Mouse (Mus musculus): Measurements from ENCODE around the gene Pgam2. TPM values are rescaled to one million over a fixed set of nuclear protein-coding genes. Genes with fewer than 3 reads are reported as not detected.
A peak's percentile ranks its signal among the peaks of the same experiment; 100 is the strongest.

Gene Pgam2
- polyA plus RNA-seq, 1 experiment from 2014 or later: 17.4 TPM

GRCm38 (mm10) chr11:5801511-5801910, 2.0 kb downstream of the Pgam2 start:
- DNase-seq (ENCODE audit: low spot score) (peak; percentile 8), ATAC-seq (ENCODE audit: insufficient read depth, low FRiP score, low TSS enrichment) (no peak)
- Histone ChIP-seq H3K27me3 (ENCODE audit: control insufficient read depth, insufficient read depth, low read length) (no peaks in the 10 kb centered on the region), H3K9ac (ENCODE audit: low read length) (no peak overlapping the region), H3K9me3 (ENCODE audit: control insufficient read depth, low read length) (no peaks in the 10 kb centered on the region), H3K4me1 (ENCODE audit: control insufficient read depth, insufficient read depth, low read length) (no peaks in the 10 kb centered on the region), H3K4me3 (ENCODE audit: low read depth, low read length) (no peak overlapping the region), H3K27ac (ENCODE audit: low read depth, low read length) (no peak overlapping the region), H3K36me3 (ENCODE audit: control insufficient read depth, insufficient read depth, low read length) (peaks cover 17% of the 10 kb centered on the region), H3K4me2 (ENCODE audit: low read depth) (no peak overlapping the region)
- WGBS: 92% methylated on average over 16 of the region's 16 CpGs

GRCm38 (mm10) chr11:5799621-5800490, 3.7 kb downstream of the Pgam2 start:
- DNase-seq (ENCODE audit: low spot score) (peak; percentile 0), ATAC-seq (ENCODE audit: insufficient read depth, low FRiP score, low TSS enrichment) (no peak)
- Histone ChIP-seq H3K4me2 (ENCODE audit: low read depth) (no peak overlapping the region), H3K36me3 (ENCODE audit: control insufficient read depth, insufficient read depth, low read length) (peaks cover 26% of the 10 kb centered on the region), H3K4me3 (ENCODE audit: low read depth, low read length) (no peak overlapping the region), H3K27me3 (ENCODE audit: control insufficient read depth, insufficient read depth, low read length) (no peaks in the 10 kb centered on the region), H3K4me1 (ENCODE audit: control insufficient read depth, insufficient read depth, low read length) (no peaks in the 10 kb centered on the region), H3K9ac (ENCODE audit: low read length) (no peak overlapping the region), H3K27ac (ENCODE audit: low read depth, low read length) (no peak overlapping the region), H3K9me3 (ENCODE audit: control insufficient read depth, low read length) (no peaks in the 10 kb centered on the region)
- WGBS: 92% methylated on average over 17 of the region's 17 CpGs

- no peak overlapping the region for H3K4me3 ChIP-seq (ENCODE audit: low read depth, low read length)
- H3K9me3 ChIP-seq (ENCODE audit: control insufficient read depth, low read length): no peaks in the 10 kb centered on the region
- peaks cover 28% of the 10 kb centered on the region for H3K36me3 ChIP-seq (ENCODE audit: control insufficient read depth, insufficient read depth, low read length)
- H3K27me3 ChIP-seq (ENCODE audit: control insufficient read depth, insufficient read depth, low read length): no peaks in the 10 kb centered on the region
- no peak overlapping the region for H3K27ac ChIP-seq (ENCODE audit: low read depth, low read length)
- DNase-seq (ENCODE audit: low spot score) (no peak), ATAC-seq (ENCODE audit: insufficient read depth, low FRiP score, low TSS enrichment) (no peak)
- 93% methylated on average over 5 of the region's 5 CpGs for WGBS
- H3K9ac ChIP-seq (ENCODE audit: low read length): no peak overlapping the region
- no peak overlapping the region for H3K4me2 ChIP-seq (ENCODE audit: low read depth)
- H3K4me1 ChIP-seq (ENCODE audit: control insufficient read depth, insufficient read depth, low read length): no peaks in the 10 kb centered on the region
Observed at GRCm38 (mm10) chr11:5797928-5798327, 5.6 kb downstream of the Pgam2 start.

- H3K27ac ChIP-seq (ENCODE audit: low read depth, low read length): no peak overlapping the region
- H3K4me1 ChIP-seq (ENCODE audit: control insufficient read depth, insufficient read depth, low read length): no peaks in the 10 kb centered on the region
- H3K9ac ChIP-seq (ENCODE audit: low read length): no peak overlapping the region
- DNase-seq (ENCODE audit: low spot score) (no peak), ATAC-seq (ENCODE audit: insufficient read depth, low FRiP score, low TSS enrichment) (no peak)
- H3K27me3 ChIP-seq (ENCODE audit: control insufficient read depth, insufficient read depth, low read length): no peaks in the 10 kb centered on the region
- no peak overlapping the region for H3K4me2 ChIP-seq (ENCODE audit: low read depth)
- no peaks in the 10 kb centered on the region for H3K9me3 ChIP-seq (ENCODE audit: control insufficient read depth, low read length)
- WGBS: 91% methylated on average over 11 of the region's 11 CpGs
- peaks cover 28% of the 10 kb centered on the region for H3K36me3 ChIP-seq (ENCODE audit: control insufficient read depth, insufficient read depth, low read length)
- H3K4me3 ChIP-seq (ENCODE audit: low read depth, low read length): no peak overlapping the region
Observed at GRCm38 (mm10) chr11:5797371-5797770, 6.2 kb downstream of the Pgam2 start.

- H3K9me3 ChIP-seq (ENCODE audit: control insufficient read depth, low read length): no peaks in the 10 kb centered on the region
- WGBS: 90% methylated on average over 15 of the region's 15 CpGs
- no peak overlapping the region for H3K4me2 ChIP-seq (ENCODE audit: low read depth)
- peaks cover 30% of the 10 kb centered on the region for H3K36me3 ChIP-seq (ENCODE audit: control insufficient read depth, insufficient read depth, low read length)
- ATAC-seq (ENCODE audit: insufficient read depth, low FRiP score, low TSS enrichment): no peak
- no peak overlapping the region for H3K4me3 ChIP-seq (ENCODE audit: low read depth, low read length)
- no peaks in the 10 kb centered on the region for H3K27me3 ChIP-seq (ENCODE audit: control insufficient read depth, insufficient read depth, low read length)
- H3K27ac ChIP-seq (ENCODE audit: low read depth, low read length): no peak overlapping the region
- DNase-seq (ENCODE audit: low spot score): no peak
- no peak overlapping the region for H3K9ac ChIP-seq (ENCODE audit: low read length)
- no peaks in the 10 kb centered on the region for H3K4me1 ChIP-seq (ENCODE audit: control insufficient read depth, insufficient read depth, low read length)
Observed at GRCm38 (mm10) chr11:5796939-5797338, 6.6 kb downstream of the Pgam2 start.

- no peak for DNase-seq (ENCODE audit: low spot score)
- whole genome bisulfite sequencing: 94% methylated on average over 7 of the region's 7 CpGs
Observed at GRCm38 (mm10) chr11:5795706-5796105, 7.8 kb downstream of the Pgam2 start.

GRCm38 (mm10) chr11:5795290-5795689, 8.2 kb downstream of the Pgam2 start:
- H3K36me3 ChIP-seq (ENCODE audit: control insufficient read depth, insufficient read depth, low read length): peaks cover 29% of the 10 kb centered on the region
- H3K9me3 ChIP-seq (ENCODE audit: control insufficient read depth, low read length): no peaks in the 10 kb centered on the region
- H3K4me2 ChIP-seq (ENCODE audit: low read depth): no peak overlapping the region
- H3K27me3 ChIP-seq (ENCODE audit: control insufficient read depth, insufficient read depth, low read length): no peaks in the 10 kb centered on the region
- H3K4me3 ChIP-seq (ENCODE audit: low read depth, low read length): no peak overlapping the region
- no peaks in the 10 kb centered on the region for H3K4me1 ChIP-seq (ENCODE audit: control insufficient read depth, insufficient read depth, low read length)
- H3K27ac ChIP-seq (ENCODE audit: low read depth, low read length): no peak overlapping the region
- 95% methylated on average over 9 of the region's 9 CpGs for WGBS
- DNase-seq (ENCODE audit: low spot score) (no peak), ATAC-seq (ENCODE audit: insufficient read depth, low FRiP score, low TSS enrichment) (no peak)
- no peak overlapping the region for H3K9ac ChIP-seq (ENCODE audit: low read length)

More at GRCm38 (mm10) chr11:5795706-5796105, 7.8 kb downstream of the Pgam2 start:
- H3K9ac ChIP-seq (ENCODE audit: low read length): no peak overlapping the region
- no peak overlapping the region for H3K4me3 ChIP-seq (ENCODE audit: low read depth, low read length)
- no peaks in the 10 kb centered on the region for H3K4me1 ChIP-seq (ENCODE audit: control insufficient read depth, insufficient read depth, low read length)
- H3K27ac ChIP-seq (ENCODE audit: low read depth, low read length): no peak overlapping the region
- ATAC-seq (ENCODE audit: insufficient read depth, low FRiP score, low TSS enrichment): no peak
- H3K27me3 ChIP-seq (ENCODE audit: control insufficient read depth, insufficient read depth, low read length): no peaks in the 10 kb centered on the region
- H3K36me3 ChIP-seq (ENCODE audit: control insufficient read depth, insufficient read depth, low read length): peaks cover 29% of the 10 kb centered on the region
- H3K9me3 ChIP-seq (ENCODE audit: control insufficient read depth, low read length): no peaks in the 10 kb centered on the region
- no peak overlapping the region for H3K4me2 ChIP-seq (ENCODE audit: low read depth)

GRCm38 (mm10) chr11:5790431-5790830, 13.1 kb downstream of the Pgam2 start:
- Histone ChIP-seq H3K4me3 (ENCODE audit: low read depth, low read length) (no peak overlapping the region), H3K4me2 (ENCODE audit: low read depth) (no peak overlapping the region), H3K9me3 (ENCODE audit: control insufficient read depth, low read length) (no peaks in the 10 kb centered on the region), H3K4me1 (ENCODE audit: control insufficient read depth, insufficient read depth, low read length) (peaks cover 13% of the 10 kb centered on the region), H3K27ac (ENCODE audit: low read depth, low read length) (no peak overlapping the region), H3K9ac (ENCODE audit: low read length) (no peak overlapping the region), H3K36me3 (ENCODE audit: control insufficient read depth, insufficient read depth, low read length) (peaks cover 9% of the 10 kb centered on the region), H3K27me3 (ENCODE audit: control insufficient read depth, insufficient read depth, low read length) (no peaks in the 10 kb centered on the region)
- DNase-seq (ENCODE audit: low spot score): no peak
- no peak for ATAC-seq (ENCODE audit: insufficient read depth, low FRiP score, low TSS enrichment)
- 100% methylated on average over 1 of the region's 1 CpGs for WGBS

- Histone ChIP-seq H3K4me1 (ENCODE audit: control insufficient read depth, insufficient read depth, low read length) (peaks cover 13% of the 10 kb centered on the region), H3K27ac (ENCODE audit: low read depth, low read length) (no peak overlapping the region), H3K27me3 (ENCODE audit: control insufficient read depth, insufficient read depth, low read length) (no peaks in the 10 kb centered on the region), H3K9me3 (ENCODE audit: control insufficient read depth, low read length) (no peaks in the 10 kb centered on the region), H3K4me3 (ENCODE audit: low read depth, low read length) (no peak overlapping the region), H3K4me2 (ENCODE audit: low read depth) (peak overlapping the region; percentile 65), H3K36me3 (ENCODE audit: control insufficient read depth, insufficient read depth, low read length) (peaks cover 5% of the 10 kb centered on the region), H3K9ac (ENCODE audit: low read length) (peak overlapping the region; percentile 5; the same call in 1 of the 2 replicates)
- ATAC-seq (ENCODE audit: insufficient read depth, low FRiP score, low TSS enrichment) (no peak), DNase-seq (ENCODE audit: low spot score) (no peak)
- 91% methylated on average over 3 of the region's 3 CpGs for WGBS
Observed at GRCm38 (mm10) chr11:5789754-5790333, 13.7 kb downstream of the Pgam2 start.
